ENCODE assay signal across 16 mouse cellular contexts in the genomic region with DNA sequence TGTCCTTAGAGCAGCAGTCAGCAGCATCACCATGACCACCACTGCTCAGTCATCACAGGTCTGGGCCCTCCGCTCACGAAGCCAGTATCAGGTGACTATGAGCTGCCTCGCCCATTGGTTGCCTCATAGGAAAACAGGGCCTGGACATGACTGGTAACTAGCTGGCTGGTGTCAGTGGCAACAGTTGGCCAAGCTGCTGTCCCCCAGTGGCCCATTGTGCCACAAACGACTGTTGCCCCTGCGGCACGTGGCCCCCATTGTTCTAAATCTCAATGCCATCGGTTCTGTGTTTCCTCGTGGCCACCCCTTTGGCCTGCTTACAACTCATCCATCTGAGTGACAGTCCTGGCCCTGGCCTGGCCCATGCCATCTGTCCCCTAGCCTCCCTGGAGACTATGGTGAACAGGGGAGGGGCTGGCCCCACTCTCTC. TPM values are rescaled to one million over a fixed set of nuclear protein-coding genes. Genes with fewer than 3 reads are reported as not detected.
A peak's percentile ranks its signal among the peaks of the same experiment; 100 is the strongest.
DNase-seq lines count a peak whose midpoint lies in the region; ATAC-seq and TF ChIP-seq lines count a peak whose summit lies in the region.
"Had no signal": no experiment of that assay in that cellular context is flagged by ENCODE, and none has a peak within 500 bp of the region (broad histone marks: within the 10 kb centered on the region; RNA-seq: fewer than 3 reads in every experiment).

No protein-coding gene starts in this region.

- DNase-seq in left cerebral cortex, postnatal 4 days: peak; percentile 89
- no peak for DNase-seq in left cerebral cortex, postnatal 36 days (ENCODE audit: low spot score in 2 of 2)
- DNase-seq in hindbrain, embryonic 11.5 days (ENCODE audit: low spot score): peak; percentile 63
- peak; percentile 63 for DNase-seq in midbrain, embryonic 14.5 days
- DNase-seq in kidney, adult 8-10 months: no peak
- no peak for DNase-seq in adrenal gland, adult 8-10 months
- DNase-seq: kidney, postnatal 4 days had no signal

- H3K4me2 ChIP-seq in hindbrain, embryonic 11.5 days (replicated peaks; ENCODE audit: low read depth, low read length): no peak overlapping the region
- H3K4me2 ChIP-seq in midbrain, embryonic 14.5 days (ENCODE audit: low read length): no peak overlapping the region
- no peak overlapping the region for H3K4me2 ChIP-seq in intestine, postnatal 0 days (replicated peaks; ENCODE audit: low read depth)
- H3K4me2 ChIP-seq: heart, embryonic 13.5 days had no signal

- H3K9me3 ChIP-seq in hindbrain, embryonic 11.5 days (ENCODE audit: control insufficient read depth, low read length): no peaks in the 10 kb centered on the region
- no peaks in the 10 kb centered on the region for H3K9me3 ChIP-seq in midbrain, embryonic 14.5 days (ENCODE audit: control insufficient read depth, low read length)
- no peaks in the 10 kb centered on the region for H3K9me3 ChIP-seq in intestine, postnatal 0 days (ENCODE audit: control insufficient read depth)
- H3K9me3 ChIP-seq: heart, embryonic 13.5 days had no signal

- no peak overlapping the region for H3K27ac ChIP-seq in hindbrain, embryonic 11.5 days (ENCODE audit: low read depth, low read length)
- H3K27ac ChIP-seq in midbrain, embryonic 14.5 days (replicated peaks; ENCODE audit: low read depth, low read length): no peak overlapping the region
- no peak overlapping the region for H3K27ac ChIP-seq in intestine, postnatal 0 days (ENCODE audit: low read depth, low read length)
- H3K27ac ChIP-seq: heart, embryonic 13.5 days; liver, embryonic 14.5 days; macrophage had no signal

- peak; percentile 92 for ATAC-seq in hindbrain, embryonic 11.5 days (ENCODE audit: low FRiP score)
- peak; percentile 70; the same call in 1 of the 2 replicates for ATAC-seq in midbrain, embryonic 14.5 days (ENCODE audit: low FRiP score, low TSS enrichment)
- no peak for ATAC-seq in intestine, postnatal 0 days
- ATAC-seq: CD4-positive, CD25-positive, alpha-beta regulatory T cell, adult 4 months had no signal

- no peak overlapping the region for H3K9ac ChIP-seq in hindbrain, embryonic 11.5 days (ENCODE audit: low read depth, low read length)
- no peak overlapping the region for H3K9ac ChIP-seq in midbrain, embryonic 14.5 days (replicated peaks; ENCODE audit: low read length)
- H3K9ac ChIP-seq in intestine, postnatal 0 days (ENCODE audit: low read depth, low read length): no peak overlapping the region
- H3K9ac ChIP-seq: heart, embryonic 13.5 days; liver, embryonic 14.5 days had no signal

- 39% methylated on average over 8 of the region's 8 CpGs for WGBS in hindbrain, embryonic 11.5 days
- WGBS in midbrain, embryonic 14.5 days: 42% methylated on average over 8 of the region's 8 CpGs
- 82% methylated on average over 8 of the region's 8 CpGs for WGBS in intestine, postnatal 0 days

- no peaks in the 10 kb centered on the region for H3K36me3 ChIP-seq in hindbrain, embryonic 11.5 days (ENCODE audit: control insufficient read depth, insufficient read depth, low read length)
- H3K36me3 ChIP-seq in midbrain, embryonic 14.5 days (ENCODE audit: control insufficient read depth, insufficient read depth, low read length): no peaks in the 10 kb centered on the region
- H3K36me3 ChIP-seq in intestine, postnatal 0 days (ENCODE audit: control insufficient read depth, insufficient read depth): no peaks in the 10 kb centered on the region
- H3K36me3 ChIP-seq: heart, embryonic 13.5 days had no signal

- H3K4me1 ChIP-seq in hindbrain, embryonic 11.5 days (replicated peaks; ENCODE audit: control insufficient read depth, insufficient read depth, low read length): no peaks in the 10 kb centered on the region
- H3K4me1 ChIP-seq in midbrain, embryonic 14.5 days (ENCODE audit: control insufficient read depth, insufficient read depth, low read length): 0 out of 2 replicates have a peak, but pooled peaks cover 1% of the 10 kb centered on the region
- no peaks in the 10 kb centered on the region for H3K4me1 ChIP-seq in intestine, postnatal 0 days (replicated peaks; ENCODE audit: control insufficient read depth, insufficient read depth, low read length)
- H3K4me1 ChIP-seq: heart, embryonic 13.5 days had no signal

- no peak overlapping the region for H3K4me3 ChIP-seq in hindbrain, embryonic 11.5 days (ENCODE audit: low read depth, low read length)
- H3K4me3 ChIP-seq in midbrain, embryonic 14.5 days (replicated peaks; ENCODE audit: low read depth, low read length): no peak overlapping the region
- H3K4me3 ChIP-seq in intestine, postnatal 0 days (ENCODE audit: low read depth, low read length): no peak overlapping the region
- H3K4me3 ChIP-seq: heart, embryonic 13.5 days had no signal

- TF ChIP-seq CTCF in intestine, postnatal 0 days (IDR thresholded peaks at IDR 0.05; ENCODE audit: low read depth): no peak

- intact Hi-C loops in left cerebral cortex, postnatal 4 days (cut with DNase I): no loop called here
- intact Hi-C loops in left cerebral cortex, postnatal 36 days (cut with DNase I): no loop called here

- peaks cover 17% of the 10 kb centered on the region for H3K27me3 ChIP-seq in hindbrain, embryonic 11.5 days (ENCODE audit: control insufficient read depth, insufficient read depth, low read length)
- 0 out of 2 replicates have a peak, but pooled peaks cover 4% of the 10 kb centered on the region for H3K27me3 ChIP-seq in midbrain, embryonic 14.5 days (ENCODE audit: control insufficient read depth, insufficient read depth, low read length)
- no peaks in the 10 kb centered on the region; the same call in 1 of the 2 replicates for H3K27me3 ChIP-seq in intestine, postnatal 0 days (replicated peaks; ENCODE audit: control insufficient read depth, insufficient read depth, low read length)

RNA-seq across cellular contexts. Expression of a gene that starts 9.6 kb away (rescaled TPM):
- total RNA-seq in left cerebral cortex, postnatal 4 days (2021): under 1 TPM in 1 of 2 experiments, not detected in 1; 0.16 TPM
- total RNA-seq in left cerebral cortex, postnatal 36 days (2021): not detected
- polyA plus RNA-seq in hindbrain, embryonic 11.5 days (2014; fragmentation: Nextera tagmentation; extraction: Ambion mirVana): 3.0 and 3.4 TPM in 2 replicates
- 0.36 and 1.5 TPM in 2 replicates for polyA plus RNA-seq in midbrain, embryonic 14.5 days (2014; fragmentation: Nextera tagmentation; extraction: Ambion mirVana)
- polyA plus RNA-seq in intestine, postnatal 0 days (2015; fragmentation: Nextera tagmentation; extraction: Ambion mirVana): not detected in 2 replicates
- total RNA-seq in adrenal gland, adult 8-10 months (2022): not detected
- total RNA-seq: gastrocnemius, adult 18-20 months; left cerebral cortex, adult 8-10 months; neutrophil, adult 5-6 weeks had no signal
- polyA plus RNA-seq: CD4-positive, CD25-positive, alpha-beta regulatory T cell, adult 4 months; heart, embryonic 13.5 days; intestine, embryonic 14.5 days; liver, embryonic 14.5 days; macrophage had no signal

RNA-seq across cellular contexts. Expression of a gene that starts 24.9 kb away (rescaled TPM):
- total RNA-seq in left cerebral cortex, postnatal 4 days (2021): 1 to 10 TPM; 1.1 TPM
- total RNA-seq in left cerebral cortex, postnatal 36 days (2021): 1 to 10 TPM; 1.7 to 2.5 TPM
- polyA plus RNA-seq in hindbrain, embryonic 11.5 days (2014; fragmentation: Nextera tagmentation; extraction: Ambion mirVana): 0.59 and 0.96 TPM in 2 replicates
- polyA plus RNA-seq in midbrain, embryonic 14.5 days (2014; fragmentation: Nextera tagmentation; extraction: Ambion mirVana): 0.34 and 0.74 TPM in 2 replicates
- polyA plus RNA-seq in intestine, postnatal 0 days (2015; fragmentation: Nextera tagmentation; extraction: Ambion mirVana): 2.3 and 2.8 TPM in 2 replicates
- total RNA-seq in adrenal gland, adult 8-10 months (2022): 1 to 10 TPM in 1 of 4 experiments, under 1 TPM in 3; 0.70 to 1.1 (median 0.81) TPM

Comparison
In these comparisons a context has a peak if more than half of its experiments do, and no peak if none do; other contexts are left out.
1. DNase-seq: peak in left cerebral cortex, postnatal 4 days (single experiment), hindbrain, embryonic 11.5 days (single experiment) and midbrain, embryonic 14.5 days (single experiment); none in left cerebral cortex, postnatal 36 days (0 of 2), kidney, adult 8-10 months (0 of 2) and adrenal gland, adult 8-10 months (single experiment).